Mouse (Mus musculus) heart, postnatal 0 days (tissue): ENCODE data around the gene Chpf2. TPM values are rescaled to one million over a fixed set of nuclear protein-coding genes. Genes with fewer than 3 reads are reported as not detected.

ENCODE experiments used
- ATAC-seq: fragments of 200-750 bp; cut with Nextera tagmentation; 2 replicates; pipeline ENCODE4 v1.8.0; 2017; ENCODE audit warnings: low read depth, moderate number of reproducible peaks, moderate library complexity; ENCODE audit not compliant: insufficient read depth
- DNase-seq: peaks from one replicate; pipeline ENCODE4 v3.0.0-alpha.2; 2016; ENCODE audit warnings: low spot score
- H3K27ac ChIP-seq: fragments of 300-500 bp; sonication (generic); 2 replicates; pipeline ENCODE4 v1.5.1; 2014; ENCODE audit warnings: low read depth, mild to moderate bottlenecking
- H3K27me3 ChIP-seq: fragments of 300-500 bp; sonication (generic); 2 replicates; pipeline ENCODE4 v1.6.1; 2014; ENCODE audit warnings: low read length, mixed read lengths; ENCODE audit not compliant: control insufficient read depth, insufficient read depth
- H3K36me3 ChIP-seq: fragments of 300-500 bp; sonication (generic); replicated peaks from 2 replicates; pipeline ENCODE4 v1.6.1; 2014; ENCODE audit warnings: low read length, mixed read lengths; ENCODE audit not compliant: control insufficient read depth, insufficient read depth
- H3K4me1 ChIP-seq: fragments of 300-500 bp; sonication (generic); 2 replicates; pipeline ENCODE4 v1.6.1; 2014; ENCODE audit warnings: antibody characterized with exemption; ENCODE audit not compliant: control insufficient read depth, insufficient read depth
- H3K4me2 ChIP-seq: fragments of 300-500 bp; sonication (generic); 2 replicates; pipeline ENCODE4 v1.6.1; 2014; ENCODE audit warnings: low read depth, mild to moderate bottlenecking, low read length, moderate library complexity
- H3K4me3 ChIP-seq: fragments of 300-500 bp; sonication (generic); 2 replicates; pipeline ENCODE4 v1.5.1; 2014; ENCODE audit warnings: low read depth, low read length
- H3K9ac ChIP-seq: fragments of 300-500 bp; sonication (generic); replicated peaks from 2 replicates; pipeline ENCODE4 v1.6.1; 2014; ENCODE audit warnings: low read depth, low read length, mixed read lengths
- H3K9me3 ChIP-seq: fragments of 300-500 bp; sonication (generic); replicated peaks from 2 replicates; pipeline ENCODE4 v1.6.1; 2016; ENCODE audit warnings: low read length; ENCODE audit not compliant: control insufficient read depth
- CTCF ChIP-seq: IDR thresholded peaks from 2 replicates; pipeline ENCODE4 v1.5.1; 2016; ENCODE audit warnings: antibody characterized with exemption, control low read depth, low read depth
- EP300 ChIP-seq: IDR thresholded peaks from 2 replicates; pipeline ENCODE4 v1.6.1; 2016; ENCODE audit warnings: antibody characterized with exemption, low read depth
- WGBS: fragments of 180-500 bp; shearing (Covaris S2); extraction: QIAGEN DNeasy Blood & Tissue Kit; methylation state at CpG from one replicate; pipeline ENCODE4 v1.1.7; 2014; 5-methylcytosine and 5-hydroxymethylcytosine counted together
- microRNA counts: library from miRNA; unstranded; fragments of <30 nt; microRNA quantifications from one replicate; lab custom pipeline; 2015
- microRNA-seq: library from miRNA; unstranded; fragments of <30 nt; microRNA quantifications from one replicate; pipeline ENCODE4, GENCODE M21; 2016
- polyA plus RNA-seq: library from polyadenylated mRNA; unstranded; fragments of >200 nt; fragmentation: Nextera tagmentation; extraction: Ambion mirVana; gene quantifications from 2 replicates; pipeline ENCODE4 v1.2.1, GENCODE M21; 2015
- total RNA-seq: library from RNA; depleted of rRNA; stranded (reverse); fragments of >200 nt; gene quantifications from 2 replicates; pipeline ENCODE4 v1.2.3, GENCODE M21; 2014; ENCODE audit warnings: low replicate concordance; rRNA removed

Gene Chpf2
- total and polyA plus RNA-seq, 2 experiments from 2014 or later = 13.2 to 64.4 TPM

DNA sequence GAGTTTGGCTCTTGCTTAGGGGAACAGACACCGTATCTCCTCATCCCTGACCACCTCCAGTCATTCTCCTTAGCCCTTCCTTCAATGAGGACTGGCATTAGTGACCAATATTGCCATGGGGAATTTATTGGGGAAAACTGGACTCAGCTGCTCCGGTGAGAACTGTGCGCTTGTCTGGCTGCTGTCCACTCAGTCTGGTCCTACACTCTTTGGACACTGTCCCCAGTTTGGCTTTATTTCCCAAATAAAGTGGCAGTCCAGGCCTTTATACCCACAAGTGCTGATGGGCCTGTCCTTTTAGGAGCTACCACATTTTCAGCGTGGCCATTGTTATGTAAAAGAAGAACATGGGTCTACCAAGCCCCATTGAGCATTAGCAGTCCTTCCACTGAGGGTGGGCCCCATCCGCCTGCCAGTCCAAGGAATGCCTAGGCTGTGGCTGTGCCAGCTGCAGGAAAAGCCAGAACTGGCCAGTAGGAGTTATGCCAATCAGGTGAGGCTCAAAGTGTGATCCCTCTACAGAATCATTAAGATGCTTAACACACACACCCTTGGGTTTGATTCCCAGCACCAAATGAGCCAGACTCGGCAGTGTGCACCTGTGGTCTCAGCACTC, 49.1 kb downstream of the Chpf2 start:
- no peaks in the 10 kb centered on the region for H3K4me1 ChIP-seq
- no peak overlapping the region for H3K9ac ChIP-seq
- H3K36me3 ChIP-seq = no peaks in the 10 kb centered on the region
- ATAC-seq = no peak
- H3K27me3 ChIP-seq = 0 out of 2 replicates have a peak, but pooled peaks cover 4% of the 10 kb centered on the region
- no peak for DNase-seq
- no peak for TF ChIP-seq CTCF
- no peak for TF ChIP-seq EP300
- H3K4me2 ChIP-seq = no peak overlapping the region
- no peak overlapping the region for H3K4me3 ChIP-seq
- H3K27ac ChIP-seq = no peak overlapping the region
- no peaks in the 10 kb centered on the region for H3K9me3 ChIP-seq
- WGBS = 70% methylated on average over 6 of the region's 6 CpGs

GRCm38 (mm10) chr5:24636987-24637386, 50.4 kb downstream of the Chpf2 start:
- no peak for DNase-seq
- H3K36me3 ChIP-seq = no peaks in the 10 kb centered on the region
- no peaks in the 10 kb centered on the region for H3K9me3 ChIP-seq
- WGBS = 71% methylated on average over 4 of the region's 4 CpGs
- no peak overlapping the region for H3K4me3 ChIP-seq
- 0 out of 2 replicates have a peak, but pooled peaks cover 4% of the 10 kb centered on the region for H3K27me3 ChIP-seq
- ATAC-seq = no peak
- no peak overlapping the region for H3K4me2 ChIP-seq
- no peaks in the 10 kb centered on the region for H3K4me1 ChIP-seq
- no peak overlapping the region for H3K9ac ChIP-seq
- TF ChIP-seq EP300 (no peak), CTCF (peak; percentile 36)
- no peak overlapping the region for H3K27ac ChIP-seq

- no peak for TF ChIP-seq EP300
- no peak for TF ChIP-seq CTCF
- Histone ChIP-seq H3K27me3 (0 out of 2 replicates have a peak, but pooled peaks cover 1% of the 10 kb centered on the region), H3K9ac (no peak overlapping the region), H3K4me1 (no peaks in the 10 kb centered on the region), H3K36me3 (no peaks in the 10 kb centered on the region), H3K4me2 (no peak overlapping the region), H3K27ac (no peak overlapping the region), H3K9me3 (no peaks in the 10 kb centered on the region), H3K4me3 (no peak overlapping the region)
- WGBS = 45% methylated on average over 6 of the region's 6 CpGs
- DNase-seq (no peak), ATAC-seq (no peak)
Measured at GRCm38 (mm10) chr5:24638131-24638530, 51.6 kb downstream of the Chpf2 start.

GRCm38 (mm10) chr5:24639081-24639480, 52.5 kb downstream of the Chpf2 start:
- H3K4me3 ChIP-seq = no peak overlapping the region
- no peak for ATAC-seq
- no peak for DNase-seq
- no peak overlapping the region for H3K9ac ChIP-seq
- no peaks in the 10 kb centered on the region for H3K9me3 ChIP-seq
- H3K4me1 ChIP-seq = no peaks in the 10 kb centered on the region
- no peak overlapping the region for H3K4me2 ChIP-seq
- TF ChIP-seq EP300 (no peak), CTCF (no peak)
- no peaks in the 10 kb centered on the region for H3K27me3 ChIP-seq
- H3K27ac ChIP-seq = no peak overlapping the region
- 66% methylated on average over 6 of the region's 6 CpGs for WGBS
- no peaks in the 10 kb centered on the region for H3K36me3 ChIP-seq

MicroRNAs encoded within 50 kb of the gene (microRNA counts, 519-probe panel; counts per million panel counts)
- microRNA mmu-miR-671-3p (lab: Ali Mortazavi, UCI) = not detected
- microRNA mmu-miR-671-5p (lab: Ali Mortazavi, UCI) = not detected

Small RNAs within 50 kb of the gene (microRNA-seq; reads per million reads assigned to microRNA genes)
- gene Mir671 = 293 reads per million, percentile 69 among the genes with 10 or more reads in this experiment

Other genes starting within 250 kb of the Chpf2 start
- gene Kcnh2, start 235.1 kb upstream of the Chpf2 start, total RNA-seq = 86.1 and 120 TPM in 2 replicates
- gene Kcnh2, start 235.1 kb upstream of the Chpf2 start, polyA plus RNA-seq = 29.4 and 32.1 TPM in 2 replicates
- gene Nos3, start 221.9 kb upstream of the Chpf2 start, total RNA-seq = 50.9 and 52.1 TPM in 2 replicates
- 21.1 and 25.6 TPM in 2 replicates for gene Nos3, start 221.9 kb upstream of the Chpf2 start, polyA plus RNA-seq
- 0.15 and 0.66 TPM in 2 replicates for gene Atg9b, start 194.6 kb upstream of the Chpf2 start, total RNA-seq
- 0.34 and 0.47 TPM in 2 replicates for gene Atg9b, start 194.6 kb upstream of the Chpf2 start, polyA plus RNA-seq
- gene Abcb8, start 193.1 kb upstream of the Chpf2 start, total RNA-seq = 141 and 159 TPM in 2 replicates
- 69.2 and 73.2 TPM in 2 replicates for gene Abcb8, start 193.1 kb upstream of the Chpf2 start, polyA plus RNA-seq
- not detected in 2 replicates for gene Asic3, start 173.3 kb upstream of the Chpf2 start, total RNA-seq
- 0.08 and 0.10 TPM in 2 replicates for gene Asic3, start 173.3 kb upstream of the Chpf2 start, polyA plus RNA-seq
- gene Cdk5, start 163.2 kb upstream of the Chpf2 start, total RNA-seq = 17.3 and 21.6 TPM in 2 replicates
- 30.9 and 32.2 TPM in 2 replicates for gene Cdk5, start 163.2 kb upstream of the Chpf2 start, polyA plus RNA-seq
- gene Slc4a2, start 162.9 kb upstream of the Chpf2 start, total RNA-seq = 74.9 and 110 TPM in 2 replicates
- 20.8 and 21.5 TPM in 2 replicates for gene Slc4a2, start 162.9 kb upstream of the Chpf2 start, polyA plus RNA-seq
- gene Fastk, start 141.5 kb upstream of the Chpf2 start, total RNA-seq = 368 and 470 TPM in 2 replicates
- gene Fastk, start 141.5 kb upstream of the Chpf2 start, polyA plus RNA-seq = 219 and 223 TPM in 2 replicates
- gene Tmub1, start 138.9 kb upstream of the Chpf2 start, total RNA-seq = 30.8 and 36.7 TPM in 2 replicates
- gene Tmub1, start 138.9 kb upstream of the Chpf2 start, polyA plus RNA-seq = 16.5 and 17.3 TPM in 2 replicates
- gene Agap3, start 134.6 kb upstream of the Chpf2 start, total RNA-seq = 39.3 and 40.6 TPM in 2 replicates
- 15.6 and 18.3 TPM in 2 replicates for gene Agap3, start 134.6 kb upstream of the Chpf2 start, polyA plus RNA-seq
- not detected in 2 replicates for gene Gbx1, start 59.5 kb upstream of the Chpf2 start, total RNA-seq
- not detected in 2 replicates for gene Gbx1, start 59.5 kb upstream of the Chpf2 start, polyA plus RNA-seq
- gene Asb10, start 45.8 kb upstream of the Chpf2 start, total RNA-seq = 34.4 and 44.0 TPM in 2 replicates
- 20.8 and 24.3 TPM in 2 replicates for gene Asb10, start 45.8 kb upstream of the Chpf2 start, polyA plus RNA-seq
- gene 4931409K22Rik, start 29.9 kb upstream of the Chpf2 start, total RNA-seq = not detected in 2 replicates
- gene 4931409K22Rik, start 29.9 kb upstream of the Chpf2 start, polyA plus RNA-seq = not detected in 2 replicates
- gene Abcf2, start 9.3 kb upstream of the Chpf2 start, total RNA-seq = 53.7 and 56.0 TPM in 2 replicates
- 46.0 and 49.6 TPM in 2 replicates for gene Abcf2, start 9.3 kb upstream of the Chpf2 start, polyA plus RNA-seq
- gene Smarcd3, start 37.7 kb downstream of the Chpf2 start, total RNA-seq = 79.2 and 98.4 TPM in 2 replicates
- gene Smarcd3, start 37.7 kb downstream of the Chpf2 start, polyA plus RNA-seq = 33.9 and 36.9 TPM in 2 replicates
- gene Nub1, start 98.8 kb downstream of the Chpf2 start, total RNA-seq = 20.4 and 25.6 TPM in 2 replicates
- gene Nub1, start 98.8 kb downstream of the Chpf2 start, polyA plus RNA-seq = 19.5 and 21.3 TPM in 2 replicates
- 3.4 and 5.1 TPM in 2 replicates for gene Wdr86, start 144.0 kb downstream of the Chpf2 start, total RNA-seq
- gene Wdr86, start 144.0 kb downstream of the Chpf2 start, polyA plus RNA-seq = 2.7 and 2.8 TPM in 2 replicates
- not detected in 2 replicates for gene Crygn, start 171.3 kb downstream of the Chpf2 start, total RNA-seq
- 3.5 and 3.9 TPM in 2 replicates for gene Crygn, start 171.3 kb downstream of the Chpf2 start, polyA plus RNA-seq